Mouse (Mus musculus): ENCODE results near the gene Txndc12. TPM values are rescaled to one million over a fixed set of nuclear protein-coding genes. Genes with fewer than 3 reads are reported as not detected.

The Txndc12 gene
- polyA plus RNA-seq, 1 experiment = 46.4 TPM

- Histone ChIP-seq H3K4me2 (ENCODE audit: low read depth) (no peak overlapping the region), H3K4me3 (no peak overlapping the region), H3K27me3 (ENCODE audit: control insufficient read depth, insufficient read depth, insufficient read length) (no peaks in the 10 kb centered on the region), H3ac (ENCODE audit: control insufficient read depth, insufficient read length) (no peak overlapping the region), H3K79me2 (ENCODE audit: control insufficient read depth, insufficient read depth) (no peaks in the 10 kb centered on the region), H3K36me3 (ENCODE audit: control insufficient read depth, insufficient read depth) (no peaks in the 10 kb centered on the region)
- no peak for TF ChIP-seq SRF (IDR thresholded peaks at IDR 0.05; ENCODE audit: control insufficient read depth, insufficient read length, low read depth)
Observed at GRCm38 (mm10) chr4:108796701-108797100, 37.7 kb upstream of the Txndc12 start.

DNA sequence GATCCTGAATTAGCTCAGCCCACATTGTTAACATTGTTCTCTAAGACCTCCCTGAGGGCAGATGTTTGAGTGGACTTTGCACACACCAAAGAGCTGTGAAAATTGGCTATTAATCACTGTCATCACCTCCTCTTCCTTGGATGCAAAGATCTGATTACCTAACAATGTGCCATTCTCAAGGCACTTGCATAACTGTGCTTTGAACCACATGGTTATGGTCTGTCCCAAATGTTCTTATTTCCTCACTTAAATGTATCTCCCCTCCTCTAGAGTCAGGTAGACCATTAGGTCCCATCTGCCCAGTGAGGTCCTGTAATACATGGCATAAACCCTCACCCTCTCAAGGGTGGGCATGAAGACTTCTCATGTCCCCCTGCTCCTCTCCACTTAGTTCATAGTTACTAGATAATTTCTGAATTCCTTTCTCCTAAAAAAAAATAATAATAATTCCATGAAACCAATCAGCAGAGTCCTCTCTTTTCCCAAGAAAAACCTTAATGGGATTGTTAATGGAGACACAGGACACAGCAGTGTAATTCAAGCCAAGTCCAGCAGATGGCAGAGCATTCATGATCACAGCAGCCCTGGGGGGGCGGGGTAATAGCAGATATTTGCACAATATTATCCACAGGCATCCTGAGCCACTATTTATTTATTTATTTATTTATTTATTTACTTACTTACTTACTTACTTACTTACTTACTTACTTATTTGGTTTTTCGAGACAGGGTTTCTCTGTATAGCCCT lies 36.1 kb upstream of the Txndc12 start:
- TF ChIP-seq MYOD1 (IDR thresholded peaks at IDR 0.05; ENCODE audit: control insufficient read depth in 1 of 3, insufficient read length in 2 of 3, low read depth in 2 of 3) (no peak), E2F4 (IDR thresholded peaks at IDR 0.05; ENCODE audit: insufficient read depth) (no peak), TCF12 (IDR thresholded peaks at IDR 0.05; ENCODE audit: insufficient read depth, poor library complexity, severe bottlenecking) (no peak), SRF (IDR thresholded peaks at IDR 0.05; ENCODE audit: control insufficient read depth, insufficient read length, low read depth) (no peak), MYOG (IDR thresholded peaks at IDR 0.05; ENCODE audit: control insufficient read depth in 1 of 3, insufficient read depth in 1 of 3, insufficient read length in 2 of 3, low read depth in 2 of 3) (no peak), TCF3 (IDR thresholded peaks at IDR 0.05; ENCODE audit: insufficient read length, low read depth) (no peak)

GRCm38 (mm10) chr4:108803535-108803934 lies 30.9 kb upstream of the Txndc12 start:
- H3K27me3 ChIP-seq (ENCODE audit: control insufficient read depth, insufficient read depth, insufficient read length) = no peaks in the 10 kb centered on the region
- H3K4me3 ChIP-seq = no peak overlapping the region
- no peak overlapping the region for H3K4me2 ChIP-seq (ENCODE audit: low read depth)
- no peaks in the 10 kb centered on the region for H3K79me2 ChIP-seq (ENCODE audit: control insufficient read depth, insufficient read depth)
- H3ac ChIP-seq (ENCODE audit: control insufficient read depth, insufficient read length) = no peak overlapping the region
- no peak for TF ChIP-seq MYOD1 (IDR thresholded peaks at IDR 0.05; ENCODE audit: control insufficient read depth in 1 of 3, insufficient read length in 2 of 3, low read depth in 2 of 3)
- no peak for TF ChIP-seq POLR2A (IDR thresholded peaks at IDR 0.05; ENCODE audit: insufficient read length, low read depth)
- no peak for TF ChIP-seq MYOG (IDR thresholded peaks at IDR 0.05; ENCODE audit: control insufficient read depth in 1 of 3, insufficient read depth in 1 of 3, insufficient read length in 2 of 3, low read depth in 2 of 3)
- no peak for TF ChIP-seq REST (IDR thresholded peaks at IDR 0.05; ENCODE audit: insufficient read depth, insufficient read length)
- no peak for TF ChIP-seq TCF3 (IDR thresholded peaks at IDR 0.05; ENCODE audit: insufficient read length, low read depth)
- no peak for TF ChIP-seq USF1 (IDR thresholded peaks at IDR 0.05; ENCODE audit: low read depth)
- TF ChIP-seq MAX (IDR thresholded peaks at IDR 0.05; ENCODE audit: low read depth) = no peak
- TF ChIP-seq E2F4 (IDR thresholded peaks at IDR 0.05; ENCODE audit: insufficient read depth) = no peak
- TF ChIP-seq SRF (IDR thresholded peaks at IDR 0.05; ENCODE audit: control insufficient read depth, insufficient read length, low read depth) = no peak
- no peak for TF ChIP-seq CEBPB (IDR thresholded peaks at IDR 0.05; ENCODE audit: insufficient read depth, poor library complexity, severe bottlenecking)
- no peak for TF ChIP-seq TCF12 (IDR thresholded peaks at IDR 0.05; ENCODE audit: insufficient read depth, poor library complexity, severe bottlenecking)
- no peak for TF ChIP-seq POLR2AphosphoS2 (IDR thresholded peaks at IDR 0.05; ENCODE audit: insufficient read length, low read depth)
- H3K36me3 ChIP-seq (ENCODE audit: control insufficient read depth, insufficient read depth) = no peaks in the 10 kb centered on the region

More for the DNA sequence above, 36.1 kb upstream of the Txndc12 start:
- Histone ChIP-seq H3K36me3 (ENCODE audit: control insufficient read depth, insufficient read depth) (no peaks in the 10 kb centered on the region), H3K27me3 (ENCODE audit: control insufficient read depth, insufficient read depth, insufficient read length) (no peaks in the 10 kb centered on the region), H3K4me2 (ENCODE audit: low read depth) (no peak overlapping the region), H3ac (ENCODE audit: control insufficient read depth, insufficient read length) (no peak overlapping the region), H3K4me3 (no peak overlapping the region), H3K79me2 (ENCODE audit: control insufficient read depth, insufficient read depth) (no peaks in the 10 kb centered on the region)

DNA sequence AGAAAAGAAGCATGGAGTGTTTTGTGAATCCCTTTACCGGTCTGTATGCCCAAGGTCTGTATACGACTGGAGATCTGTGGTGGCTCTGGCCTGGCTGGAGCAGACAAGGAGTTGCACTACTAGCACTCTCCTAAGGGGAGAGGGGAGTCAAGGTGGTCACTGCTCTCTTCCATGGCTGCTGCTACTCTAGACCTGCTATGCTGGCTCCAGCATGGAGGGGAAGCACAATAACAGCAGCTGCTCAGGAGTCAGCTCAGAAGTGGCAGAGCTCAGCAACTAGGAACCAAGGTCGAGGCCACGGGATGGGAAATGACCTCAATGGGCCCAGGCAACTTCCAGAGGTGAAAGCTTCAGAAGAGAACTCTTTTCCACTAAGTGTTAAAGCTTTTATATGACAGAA lies 23.3 kb upstream of the Txndc12 start:
- no peak overlapping the region for H3K4me3 ChIP-seq
- TF ChIP-seq POLR2AphosphoS2 (IDR thresholded peaks at IDR 0.05; ENCODE audit: insufficient read length, low read depth) (peak; percentile 65), MYOD1 (IDR thresholded peaks at IDR 0.05; ENCODE audit: control insufficient read depth in 1 of 3, insufficient read length in 2 of 3, low read depth in 2 of 3) (no peak)

GRCm38 (mm10) chr4:108811550-108811949 lies 22.9 kb upstream of the Txndc12 start:
- Histone ChIP-seq H3K27me3 (ENCODE audit: control insufficient read depth, insufficient read depth, insufficient read length) (no peaks in the 10 kb centered on the region), H3K79me2 (ENCODE audit: control insufficient read depth, insufficient read depth) (no peaks in the 10 kb centered on the region), H3K36me3 (ENCODE audit: control insufficient read depth, insufficient read depth) (peaks cover 8% of the 10 kb centered on the region), H3ac (ENCODE audit: control insufficient read depth, insufficient read length) (no peak overlapping the region), H3K4me2 (ENCODE audit: low read depth) (no peak overlapping the region), H3K4me3 (no peak overlapping the region)
- TF ChIP-seq POLR2A (IDR thresholded peaks at IDR 0.05; ENCODE audit: insufficient read length, low read depth) (no peak), REST (IDR thresholded peaks at IDR 0.05; ENCODE audit: insufficient read depth, insufficient read length) (no peak), MYOG (IDR thresholded peaks at IDR 0.05; ENCODE audit: control insufficient read depth in 1 of 3, insufficient read depth in 1 of 3, insufficient read length in 2 of 3, low read depth in 2 of 3) (no peak), POLR2AphosphoS2 (IDR thresholded peaks at IDR 0.05; ENCODE audit: insufficient read length, low read depth) (peak; percentile 64), TCF3 (IDR thresholded peaks at IDR 0.05; ENCODE audit: insufficient read length, low read depth) (no peak), USF1 (IDR thresholded peaks at IDR 0.05; ENCODE audit: low read depth) (no peak)

More for the DNA sequence above, 23.3 kb upstream of the Txndc12 start:
- no peaks in the 10 kb centered on the region for H3K79me2 ChIP-seq (ENCODE audit: control insufficient read depth, insufficient read depth)
- H3K36me3 ChIP-seq (ENCODE audit: control insufficient read depth, insufficient read depth) = peaks cover 8% of the 10 kb centered on the region
- H3K4me2 ChIP-seq (ENCODE audit: low read depth) = no peak overlapping the region
- H3ac ChIP-seq (ENCODE audit: control insufficient read depth, insufficient read length) = no peak overlapping the region
- no peaks in the 10 kb centered on the region for H3K27me3 ChIP-seq (ENCODE audit: control insufficient read depth, insufficient read depth, insufficient read length)

Measured in myocyte (in vitro differentiated cells).